Mouse (Mus musculus) hindbrain, embryonic 11.5 days (tissue): ENCODE data around the gene Bcl3. TPM values are rescaled to one million over a fixed set of nuclear protein-coding genes. Genes with fewer than 3 reads are reported as not detected.

Experiments
- ATAC-seq: fragments of 200-750 bp; cut with Nextera tagmentation; 2 replicates; pipeline ENCODE4 v1.8.0; 2017; ENCODE audit warnings: mild to moderate bottlenecking, moderate TSS enrichment, moderate library complexity; ENCODE audit not compliant: low FRiP score
- DNase-seq: peaks from one replicate; pipeline ENCODE4 v3.0.0-alpha.2; 2015; ENCODE audit warnings: low spot score
- H3K27ac ChIP-seq: fragments of 300-500 bp; sonication (generic); 2 replicates; pipeline ENCODE4 v1.5.1; 2014; ENCODE audit warnings: mild to moderate bottlenecking, low read depth, low read length
- H3K27me3 ChIP-seq: fragments of 300-500 bp; sonication (generic); 2 replicates; pipeline ENCODE4 v1.6.1; 2014; ENCODE audit warnings: mild to moderate bottlenecking, low read length, moderate library complexity, mixed read lengths; ENCODE audit not compliant: control insufficient read depth, insufficient read depth
- H3K36me3 ChIP-seq: fragments of 300-500 bp; sonication (generic); 2 replicates; pipeline ENCODE4 v1.6.1; 2014; ENCODE audit warnings: mild to moderate bottlenecking, low read length, moderate library complexity, mixed read lengths; ENCODE audit not compliant: control insufficient read depth, insufficient read depth
- H3K4me1 ChIP-seq: fragments of 300-500 bp; sonication (generic); replicated peaks from 2 replicates; pipeline ENCODE4 v1.6.1; 2014; ENCODE audit warnings: low read length, mixed read lengths; ENCODE audit not compliant: control insufficient read depth, insufficient read depth
- H3K4me2 ChIP-seq: fragments of 300-500 bp; sonication (generic); replicated peaks from 2 replicates; pipeline ENCODE4 v1.6.1; 2014; ENCODE audit warnings: mild to moderate bottlenecking, low read depth, low read length
- H3K4me3 ChIP-seq: fragments of 300-500 bp; sonication (generic); 2 replicates; pipeline ENCODE4 v1.5.1; 2014; ENCODE audit warnings: low read depth, low read length
- H3K9ac ChIP-seq: fragments of 300-500 bp; sonication (generic); 2 replicates; pipeline ENCODE4 v1.6.1; 2014; ENCODE audit warnings: low read depth, low read length
- H3K9me3 ChIP-seq: fragments of 300-500 bp; sonication (generic); 2 replicates; pipeline ENCODE4 v1.6.1; 2016; ENCODE audit warnings: low read length; ENCODE audit not compliant: control insufficient read depth
- WGBS: fragments of 180-500 bp; shearing (Covaris S2); extraction: QIAGEN DNeasy Blood & Tissue Kit; methylation state at CpG from one replicate; pipeline ENCODE4 v1.1.7; 2014; 5-methylcytosine and 5-hydroxymethylcytosine counted together
- polyA plus RNA-seq: library from polyadenylated mRNA; unstranded; fragments of >200 nt; fragmentation: Nextera tagmentation; extraction: Ambion mirVana; gene quantifications from 2 replicates; pipeline ENCODE4 v1.2.1, GENCODE M21; 2014

Gene Bcl3
- polyA plus RNA-seq, 1 experiment from 2014 or later: 0.26 TPM

GRCm38 (mm10) chr7:19816224-19816771 is 6.3 kb downstream of the Bcl3 start:
- H3K27me3 ChIP-seq: peaks cover 19% of the 10 kb centered on the region
- no peak overlapping the region for H3K9ac ChIP-seq
- peak overlapping the region; percentile 52 for H3K4me2 ChIP-seq
- ATAC-seq (peak; percentile 48), DNase-seq (peak; percentile 72)
- H3K27ac ChIP-seq: no peak overlapping the region
- H3K9me3 ChIP-seq: no peaks in the 10 kb centered on the region
- 2% methylated on average over 28 of the region's 28 CpGs for WGBS
- peaks cover 8% of the 10 kb centered on the region for H3K4me1 ChIP-seq
- peak overlapping the region; percentile 35 for H3K4me3 ChIP-seq
- H3K36me3 ChIP-seq: no peaks in the 10 kb centered on the region

DNA sequence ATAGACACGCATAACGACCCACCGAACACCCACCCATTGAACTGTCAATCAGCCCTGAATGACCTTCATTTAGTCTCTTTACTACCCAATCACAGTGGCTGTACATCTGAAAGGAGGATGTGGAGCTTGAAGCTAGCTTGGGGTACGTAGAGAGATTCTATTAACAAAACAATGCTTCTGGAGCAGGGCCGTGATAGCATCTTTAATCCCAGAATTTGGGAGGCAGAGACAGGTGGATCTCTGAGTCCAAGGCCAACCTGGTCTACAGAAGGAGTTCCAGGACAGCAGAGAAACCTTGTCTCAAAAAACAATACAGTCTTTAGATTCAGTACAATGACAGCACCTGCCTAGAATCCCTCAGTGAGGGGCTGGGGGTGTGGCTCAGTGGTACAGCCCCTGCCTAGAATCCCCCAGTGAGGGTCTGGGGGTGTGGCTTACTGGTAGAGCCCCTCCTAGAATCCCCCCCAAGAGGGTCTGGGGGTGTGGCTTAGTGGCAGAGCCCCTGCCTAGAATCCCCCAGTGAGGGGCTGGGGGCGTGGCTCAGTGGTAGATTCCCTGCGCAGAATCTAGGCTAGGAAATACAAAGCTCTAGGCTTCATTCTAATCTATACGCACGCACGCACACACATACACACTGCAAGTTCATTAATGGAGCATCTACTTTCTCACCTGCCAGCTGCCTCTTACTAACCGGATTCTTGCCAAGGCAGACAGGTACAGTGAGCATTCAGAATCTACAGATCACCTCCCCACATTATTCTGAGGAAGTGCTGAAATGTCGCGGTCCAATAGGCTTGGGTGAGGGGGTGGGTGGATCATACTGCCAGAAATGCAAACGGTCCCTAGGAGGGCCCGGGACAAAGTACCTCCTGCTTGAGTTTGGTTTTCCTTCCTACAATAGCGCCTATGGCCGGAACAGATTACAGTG is 7.0 kb downstream of the Bcl3 start:
- H3K4me1 ChIP-seq: peaks cover 11% of the 10 kb centered on the region
- H3K9me3 ChIP-seq: no peaks in the 10 kb centered on the region
- peak overlapping the region; percentile 52 for H3K4me2 ChIP-seq
- no peaks in the 10 kb centered on the region for H3K36me3 ChIP-seq
- whole genome bisulfite sequencing: 28% methylated on average over 17 of the region's 17 CpGs
- no peak for DNase-seq
- H3K27ac ChIP-seq: no peak overlapping the region
- H3K27me3 ChIP-seq: peaks cover 23% of the 10 kb centered on the region
- H3K9ac ChIP-seq: no peak overlapping the region
- peak; percentile 28 for ATAC-seq
- H3K4me3 ChIP-seq: peak overlapping the region; percentile 35

GRCm38 (mm10) chr7:19813579-19814122 is 8.9 kb downstream of the Bcl3 start:
- Histone ChIP-seq H3K4me3 (no peak overlapping the region), H3K4me1 (peaks cover 14% of the 10 kb centered on the region), H3K9me3 (no peaks in the 10 kb centered on the region), H3K4me2 (no peak overlapping the region), H3K27me3 (peaks cover 42% of the 10 kb centered on the region), H3K27ac (no peak overlapping the region), H3K36me3 (no peaks in the 10 kb centered on the region), H3K9ac (no peak overlapping the region)
- DNase-seq (no peak), ATAC-seq (no peak)
- WGBS: 80% methylated on average over 6 of the region's 6 CpGs

DNA sequence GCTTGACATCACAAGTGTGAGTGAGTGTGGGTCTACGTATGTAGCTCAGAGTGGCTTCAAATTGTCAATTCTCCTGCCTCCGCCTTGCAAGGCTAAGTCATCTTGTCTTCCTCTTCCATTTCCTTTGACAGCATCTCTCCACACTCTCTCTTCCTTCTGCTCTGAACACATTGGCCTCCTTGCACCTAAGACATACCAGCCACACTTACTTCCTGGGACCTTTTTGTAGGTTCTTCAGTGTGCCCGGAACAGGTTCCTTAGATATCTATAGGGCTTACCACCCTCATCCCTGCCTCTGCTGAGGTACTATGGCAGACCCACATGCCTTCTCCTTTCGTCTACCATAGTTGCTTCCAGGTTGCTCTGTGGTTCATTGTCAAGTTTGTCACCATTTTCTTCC is 9.4 kb downstream of the Bcl3 start:
- Histone ChIP-seq H3K4me1 (peaks cover 14% of the 10 kb centered on the region), H3K27me3 (peaks cover 44% of the 10 kb centered on the region), H3K4me2 (no peak overlapping the region), H3K27ac (no peak overlapping the region), H3K9me3 (no peaks in the 10 kb centered on the region), H3K9ac (no peak overlapping the region), H3K4me3 (no peak overlapping the region), H3K36me3 (no peaks in the 10 kb centered on the region)
- 88% methylated on average over 4 of the region's 4 CpGs for WGBS
- ATAC-seq (no peak), DNase-seq (no peak)

DNA sequence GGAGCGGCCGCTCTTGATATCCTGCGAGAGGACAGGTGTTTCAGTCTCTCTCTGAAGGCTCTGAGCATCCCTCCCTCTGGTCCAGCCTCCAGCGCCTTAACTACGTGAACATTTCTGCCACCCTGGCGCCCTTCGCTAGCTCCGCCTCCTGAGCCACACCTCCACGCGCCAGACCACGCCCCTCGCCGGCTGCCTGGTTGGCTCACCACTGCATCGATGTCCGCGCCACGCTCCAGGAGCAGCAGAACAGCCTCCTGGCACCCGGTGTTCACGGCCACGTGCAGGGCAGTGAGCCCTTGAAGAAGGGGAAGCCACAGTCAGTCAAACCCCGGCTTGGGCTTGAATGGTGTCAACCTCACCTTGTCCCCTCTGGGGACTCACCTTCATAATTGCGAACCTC is 11.5 kb downstream of the Bcl3 start:
- Histone ChIP-seq H3K4me2 (peak overlapping the region; percentile 31), H3K9ac (no peak overlapping the region), H3K9me3 (no peaks in the 10 kb centered on the region), H3K36me3 (no peaks in the 10 kb centered on the region), H3K4me3 (peak overlapping the region; percentile 4; the same call in 1 of the 2 replicates), H3K27me3 (peaks cover 41% of the 10 kb centered on the region), H3K27ac (no peak overlapping the region), H3K4me1 (peaks cover 6% of the 10 kb centered on the region; the same call in 1 of the 2 replicates)
- ATAC-seq (peak; percentile 28; the same call in 1 of the 2 replicates), DNase-seq (peak; percentile 53)
- WGBS: 2% methylated on average over 22 of the region's 22 CpGs

DNA sequence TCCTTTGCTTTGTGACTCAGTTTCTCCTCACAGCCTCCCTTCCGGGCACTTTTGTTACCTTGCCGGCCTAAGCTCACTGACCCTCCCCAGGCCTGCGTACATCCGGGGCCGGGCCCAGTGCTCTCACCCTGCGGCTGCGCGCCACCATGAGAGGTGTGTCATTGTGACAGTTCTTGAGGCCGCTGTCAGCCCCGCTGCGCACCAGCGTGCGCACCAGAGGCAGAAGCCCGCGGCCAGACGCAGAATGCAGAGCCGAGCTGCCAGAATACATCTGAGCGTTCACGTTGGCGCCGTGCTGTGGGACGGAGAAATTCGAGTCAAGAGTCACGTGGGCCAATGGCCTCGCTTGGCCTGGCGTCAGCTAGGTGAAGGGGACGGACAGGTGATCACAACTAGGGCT is 13.2 kb downstream of the Bcl3 start:
- peak; percentile 62; the same call in 1 of the 2 replicates for ATAC-seq
- WGBS: 2% methylated on average over 27 of the region's 27 CpGs
- H3K4me2 ChIP-seq: peak overlapping the region; percentile 26
- no peak for DNase-seq
- no peaks in the 10 kb centered on the region for H3K9me3 ChIP-seq
- H3K27ac ChIP-seq: no peak overlapping the region
- peak overlapping the region; percentile 8; the same call in 1 of the 2 replicates for H3K4me3 ChIP-seq
- H3K4me1 ChIP-seq: peaks cover 6% of the 10 kb centered on the region; the same call in 1 of the 2 replicates
- 0 out of 2 replicates have a peak overlapping the region, but pooled peaks have one; percentile 19 for H3K9ac ChIP-seq
- H3K27me3 ChIP-seq: peaks cover 39% of the 10 kb centered on the region
- no peaks in the 10 kb centered on the region for H3K36me3 ChIP-seq

DNA sequence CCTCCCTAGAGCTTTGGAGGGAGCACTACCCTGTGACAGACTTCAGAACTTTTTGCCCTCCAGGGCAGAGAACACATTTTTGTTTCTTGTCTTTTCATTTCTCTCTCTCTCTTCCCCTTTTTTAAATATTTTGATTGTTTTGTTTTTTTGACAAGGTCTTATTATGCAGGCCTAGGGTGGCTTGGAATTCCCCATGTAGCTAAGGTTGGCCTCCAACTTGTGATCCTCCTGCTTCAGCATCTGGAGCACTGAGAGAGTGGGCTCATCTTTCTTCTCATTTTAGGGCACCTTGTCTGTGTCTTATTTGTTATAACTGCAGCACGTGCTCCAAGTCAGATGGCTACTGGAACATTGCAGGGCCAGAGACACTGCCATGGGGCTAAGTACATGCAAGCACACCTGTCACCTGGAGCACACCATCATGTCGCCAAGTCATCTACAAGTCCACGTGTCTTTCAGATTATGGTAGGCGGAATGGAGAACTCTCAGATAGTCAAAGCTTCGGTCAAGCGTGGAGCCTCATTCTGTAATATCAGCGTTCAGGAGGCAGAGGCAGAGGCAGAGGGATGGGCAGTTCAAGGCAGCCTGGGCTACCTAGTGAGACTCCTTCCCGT is 16.1 kb downstream of the Bcl3 start:
- H3K4me1 ChIP-seq: peaks cover 6% of the 10 kb centered on the region; the same call in 1 of the 2 replicates
- WGBS: 86% methylated on average over 8 of the region's 8 CpGs
- no peak for DNase-seq
- H3K9ac ChIP-seq: no peak overlapping the region
- no peak overlapping the region for H3K4me2 ChIP-seq
- peaks cover 31% of the 10 kb centered on the region for H3K27me3 ChIP-seq
- H3K9me3 ChIP-seq: no peaks in the 10 kb centered on the region
- no peak overlapping the region for H3K27ac ChIP-seq
- H3K36me3 ChIP-seq: no peaks in the 10 kb centered on the region
- no peak overlapping the region for H3K4me3 ChIP-seq
- no peak for ATAC-seq

- Histone ChIP-seq H3K27me3 (no peaks in the 10 kb centered on the region), H3K4me3 (no peak overlapping the region), H3K27ac (no peak overlapping the region), H3K9ac (no peak overlapping the region), H3K4me1 (no peaks in the 10 kb centered on the region), H3K4me2 (no peak overlapping the region), H3K36me3 (no peaks in the 10 kb centered on the region), H3K9me3 (no peaks in the 10 kb centered on the region)
- ATAC-seq (peak; percentile 40; the same call in 1 of the 2 replicates), DNase-seq (peak; percentile 84)
- 48% methylated on average over 3 of the region's 7 CpGs for WGBS
Observed at GRCm38 (mm10) chr7:19802995-19803394, 19.6 kb downstream of the Bcl3 start.
